Mouse (Mus musculus) liver, postnatal 0 days (tissue): ENCODE data around the gene Dhx35. TPM values are rescaled to one million over a fixed set of nuclear protein-coding genes. Genes with fewer than 3 reads are reported as not detected.

Experiments
- ATAC-seq: fragments of 200-750 bp; cut with Nextera tagmentation; 2 replicates; pipeline ENCODE4 v1.8.0; 2017; ENCODE audit warnings: mild to moderate bottlenecking, moderate library complexity
- DNase-seq: peaks from one replicate; pipeline ENCODE4 v3.0.0-alpha.2; 2016
- H3K27ac ChIP-seq: fragments of 300-500 bp; sonication (generic); 2 replicates; pipeline ENCODE4 v1.5.1; 2014; ENCODE audit warnings: antibody characterized with exemption, moderate library complexity, mild to moderate bottlenecking, low read depth
- H3K27me3 ChIP-seq: fragments of 300-500 bp; sonication (generic); 2 replicates; pipeline ENCODE4 v1.6.1; 2014; ENCODE audit warnings: low read length, control low read depth, mixed read lengths; ENCODE audit not compliant: insufficient read depth
- H3K36me3 ChIP-seq: fragments of 300-500 bp; sonication (generic); replicated peaks from 2 replicates; pipeline ENCODE4 v1.6.1; 2014; ENCODE audit warnings: mild to moderate bottlenecking, control low read depth, low read length, moderate library complexity, mixed read lengths; ENCODE audit not compliant: insufficient read depth
- H3K4me1 ChIP-seq: fragments of 300-500 bp; sonication (generic); 2 replicates; pipeline ENCODE4 v1.6.1; 2014; ENCODE audit warnings: antibody characterized with exemption, mild to moderate bottlenecking, control low read depth; ENCODE audit not compliant: insufficient read depth
- H3K4me2 ChIP-seq: fragments of 300-500 bp; sonication (generic); 2 replicates; pipeline ENCODE4 v1.6.1; 2014; ENCODE audit warnings: low read depth, mild to moderate bottlenecking, low read length, moderate library complexity, mixed read lengths
- H3K4me3 ChIP-seq: fragments of 300-500 bp; sonication (generic); 2 replicates; pipeline ENCODE4 v1.5.1; 2014; ENCODE audit warnings: low read depth, low read length
- H3K9ac ChIP-seq: fragments of 300-500 bp; sonication (generic); replicated peaks from 2 replicates; pipeline ENCODE4 v1.6.1; 2014; ENCODE audit warnings: mild to moderate bottlenecking, moderate library complexity
- H3K9me3 ChIP-seq: fragments of 300-500 bp; sonication (generic); 2 replicates; pipeline ENCODE4 v1.6.1; 2016; ENCODE audit warnings: mild to moderate bottlenecking, control low read depth, low read length, mixed read lengths
- CTCF ChIP-seq: sonication (generic); IDR thresholded peaks from 2 replicates; pipeline ENCODE4 v1.5.1; 2016; ENCODE audit warnings: antibody characterized with exemption, low read depth
- EP300 ChIP-seq: IDR thresholded peaks from 2 replicates; pipeline ENCODE4 v1.6.1; 2016; ENCODE audit warnings: antibody characterized with exemption, low read depth, mild to moderate bottlenecking
- WGBS: fragments of 180-500 bp; shearing (Covaris S2); extraction: QIAGEN DNeasy Blood & Tissue Kit; methylation state at CpG from one replicate; pipeline ENCODE4 v1.1.7; 2014; ENCODE audit not compliant: insufficient replicate concordance; 5-methylcytosine and 5-hydroxymethylcytosine counted together
- polyA plus RNA-seq: library from polyadenylated mRNA; unstranded; fragments of >200 nt; fragmentation: Nextera tagmentation; extraction: Ambion mirVana; gene quantifications from 2 replicates; pipeline ENCODE4 v1.2.1, GENCODE M21; 2015

The Dhx35 gene
- polyA plus RNA-seq, 1 experiment from 2014 or later = 3.6 TPM

GRCm38 (mm10) chr2:158795043-158795442 is 436 bp downstream of the Dhx35 start:
- Histone ChIP-seq H3K9ac (peak overlapping the region; percentile 69), H3K4me1 (peaks cover 14% of the 10 kb centered on the region), H3K36me3 (no peaks in the 10 kb centered on the region), H3K4me3 (peak overlapping the region; percentile 86), H3K27ac (peak overlapping the region; percentile 81), H3K4me2 (peak overlapping the region; percentile 87), H3K9me3 (no peaks in the 10 kb centered on the region), H3K27me3 (no peaks in the 10 kb centered on the region)
- TF ChIP-seq CTCF = no peak
- no peak for TF ChIP-seq EP300
- 13% methylated on average over 15 of the region's 15 CpGs for WGBS
- DNase-seq (no peak), ATAC-seq (peak; percentile 31)

DNA sequence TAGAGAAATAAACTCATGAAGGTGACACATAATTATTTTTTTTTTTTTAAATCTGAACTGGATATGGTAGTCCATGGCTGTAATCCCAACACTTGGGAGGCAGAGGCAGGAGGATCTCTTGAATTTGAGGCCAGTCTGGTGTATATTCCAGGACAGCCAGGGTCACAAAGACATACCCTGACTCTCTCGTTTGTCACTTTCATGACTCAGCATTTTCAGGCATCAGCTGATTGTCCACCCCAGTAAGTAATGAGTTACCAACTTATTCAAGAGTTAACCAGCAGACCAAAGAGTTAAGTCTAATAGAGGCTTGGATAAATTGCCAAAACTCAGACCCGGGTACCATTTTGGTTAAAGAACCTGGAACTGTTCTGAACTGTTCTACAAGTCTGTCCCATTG is 1.3 kb downstream of the Dhx35 start:
- Histone ChIP-seq H3K4me3 (no peak overlapping the region), H3K27ac (no peak overlapping the region), H3K9me3 (no peaks in the 10 kb centered on the region), H3K27me3 (no peaks in the 10 kb centered on the region), H3K36me3 (no peaks in the 10 kb centered on the region), H3K9ac (no peak overlapping the region), H3K4me2 (no peak overlapping the region), H3K4me1 (peaks cover 14% of the 10 kb centered on the region)
- ATAC-seq = no peak
- TF ChIP-seq CTCF (no peak), EP300 (no peak)
- DNase-seq = no peak
- 74% methylated on average over 2 of the region's 2 CpGs for WGBS

- DNase-seq = no peak
- WGBS = 81% methylated on average over 4 of the region's 4 CpGs
- no peak overlapping the region for H3K4me2 ChIP-seq
Measured at GRCm38 (mm10) chr2:158799328-158799727, 4.7 kb downstream of the Dhx35 start.

GRCm38 (mm10) chr2:158800788-158801187 is 6.2 kb downstream of the Dhx35 start:
- Histone ChIP-seq H3K4me3 (no peak overlapping the region), H3K27ac (no peak overlapping the region), H3K27me3 (no peaks in the 10 kb centered on the region), H3K4me1 (no peaks in the 10 kb centered on the region), H3K9me3 (no peaks in the 10 kb centered on the region), H3K36me3 (peaks cover 6% of the 10 kb centered on the region), H3K9ac (no peak overlapping the region), H3K4me2 (no peak overlapping the region)
- ATAC-seq = no peak
- TF ChIP-seq EP300 (no peak), CTCF (no peak)
- DNase-seq = no peak
- 89% methylated on average over 8 of the region's 8 CpGs for WGBS

More at GRCm38 (mm10) chr2:158799328-158799727, 4.7 kb downstream of the Dhx35 start:
- Histone ChIP-seq H3K27me3 (no peaks in the 10 kb centered on the region), H3K4me3 (no peak overlapping the region), H3K9me3 (no peaks in the 10 kb centered on the region), H3K27ac (no peak overlapping the region), H3K9ac (no peak overlapping the region), H3K36me3 (peaks cover 4% of the 10 kb centered on the region), H3K4me1 (peaks cover 6% of the 10 kb centered on the region)
- no peak for TF ChIP-seq EP300
- TF ChIP-seq CTCF = no peak
- ATAC-seq = no peak

- 80% methylated on average over 8 of the region's 8 CpGs for WGBS
- Histone ChIP-seq H3K36me3 (peaks cover 10% of the 10 kb centered on the region), H3K9me3 (no peaks in the 10 kb centered on the region), H3K4me2 (no peak overlapping the region), H3K27ac (no peak overlapping the region), H3K9ac (no peak overlapping the region), H3K4me3 (no peak overlapping the region), H3K27me3 (no peaks in the 10 kb centered on the region), H3K4me1 (no peaks in the 10 kb centered on the region)
- no peak for ATAC-seq
- DNase-seq = no peak
- TF ChIP-seq CTCF (no peak), EP300 (no peak)
Measured at GRCm38 (mm10) chr2:158803575-158803974, 9.0 kb downstream of the Dhx35 start.

- DNase-seq (no peak), ATAC-seq (no peak)
- TF ChIP-seq CTCF = no peak
- TF ChIP-seq EP300 = no peak
- Histone ChIP-seq H3K4me1 (no peaks in the 10 kb centered on the region), H3K9me3 (no peaks in the 10 kb centered on the region), H3K4me2 (no peak overlapping the region), H3K27ac (no peak overlapping the region), H3K4me3 (no peak overlapping the region), H3K27me3 (no peaks in the 10 kb centered on the region), H3K36me3 (peaks cover 21% of the 10 kb centered on the region), H3K9ac (no peak overlapping the region)
Measured at GRCm38 (mm10) chr2:158815686-158816085, 21.1 kb downstream of the Dhx35 start.

DNA sequence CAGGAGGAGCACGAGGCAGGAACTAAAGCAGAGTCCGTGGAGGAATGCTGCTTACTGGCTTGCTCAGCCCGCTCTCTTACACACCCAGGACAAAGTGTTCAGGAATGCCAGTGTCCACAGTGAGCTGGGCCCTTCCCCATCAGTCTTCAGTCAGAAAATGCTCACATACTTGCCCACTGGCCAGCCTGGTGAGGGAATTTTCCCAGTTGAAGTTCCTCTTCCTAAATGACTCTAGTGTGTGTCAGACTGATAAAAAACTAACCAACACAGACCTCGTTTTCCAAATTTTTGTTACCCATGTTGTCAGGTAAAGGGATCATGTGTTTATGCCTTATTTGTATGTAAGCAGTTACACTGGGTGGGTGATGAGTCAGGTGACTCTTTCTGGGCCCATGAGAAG is 21.6 kb downstream of the Dhx35 start:
- WGBS = 81% methylated on average over 4 of the region's 4 CpGs
- no peak for ATAC-seq

More for the DNA sequence above, 21.6 kb downstream of the Dhx35 start:
- no peak overlapping the region for H3K4me2 ChIP-seq
- no peak overlapping the region for H3K27ac ChIP-seq
- H3K9me3 ChIP-seq = no peaks in the 10 kb centered on the region
- no peaks in the 10 kb centered on the region for H3K4me1 ChIP-seq
- H3K27me3 ChIP-seq = no peaks in the 10 kb centered on the region
- H3K36me3 ChIP-seq = peaks cover 22% of the 10 kb centered on the region
- H3K4me3 ChIP-seq = no peak overlapping the region
- no peak for TF ChIP-seq CTCF
- TF ChIP-seq EP300 = no peak
- DNase-seq = no peak
- no peak overlapping the region for H3K9ac ChIP-seq
